Mouse (Mus musculus) cerebellum, postnatal 10 days (tissue): ENCODE measurements around the gene Spata3.
"Not testable (repeated sequence)": the region's sequence is repeated elsewhere in the genome, so short reads cannot be mapped to it uniquely, and the experiment has no call there.

Experiments used
- DNase-seq, 2 experiments: peaks; one replicate each; pipeline ENCODE4 v3.0.0; 2021; ENCODE audit warnings: mixed read lengths in 2 of 2

Gene Spata3

DNA sequence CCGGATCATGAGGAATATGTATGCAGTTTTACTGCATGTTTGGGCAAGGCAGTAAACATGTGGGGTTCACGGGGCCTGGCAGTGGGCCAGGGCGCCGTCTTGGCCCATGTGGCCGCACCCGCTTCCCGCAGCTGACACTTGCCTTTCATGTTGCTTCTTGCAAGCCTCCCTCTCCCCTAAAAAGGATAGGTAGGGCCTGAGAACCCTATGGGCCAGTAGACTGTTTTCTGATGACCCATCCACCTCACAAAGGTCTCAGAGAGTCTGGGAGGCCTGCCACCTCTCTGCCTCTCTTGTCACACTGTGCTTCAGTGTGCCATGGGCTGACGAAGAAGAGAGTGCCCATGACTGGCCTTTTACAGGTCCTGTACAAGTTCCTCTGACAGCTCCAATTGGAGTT, at the start of gene Spata3:
Gene Spata3, plus strand, starts transcription at position 301 of the 400 bp plus-strand sequence.
- DNase-seq = no peak

GRCm38 (mm10) chr1:85969081-85969480, 47.5 kb upstream of the Spata3 start:
- no peak for DNase-seq

DNA sequence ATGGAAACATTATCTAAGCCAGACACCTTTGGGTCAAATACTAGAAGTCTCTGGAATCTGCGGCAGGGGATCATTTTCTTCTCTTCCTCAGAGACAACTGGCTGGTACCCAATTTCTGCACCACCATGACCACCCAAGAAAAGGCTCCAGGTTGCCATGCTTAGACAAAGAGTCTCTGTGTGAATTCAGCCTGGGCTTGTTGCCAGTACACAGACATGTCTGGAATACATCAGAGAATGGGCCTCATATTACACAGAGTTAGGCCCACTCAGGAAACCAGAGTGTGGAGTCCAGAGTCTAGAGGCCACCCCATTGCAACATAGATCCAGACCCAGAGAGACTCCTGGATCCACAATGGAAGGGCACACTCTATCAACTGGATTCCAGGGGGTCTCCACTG, 47.1 kb upstream of the Spata3 start:
- peak; percentile 36 to 54 for DNase-seq

DNA sequence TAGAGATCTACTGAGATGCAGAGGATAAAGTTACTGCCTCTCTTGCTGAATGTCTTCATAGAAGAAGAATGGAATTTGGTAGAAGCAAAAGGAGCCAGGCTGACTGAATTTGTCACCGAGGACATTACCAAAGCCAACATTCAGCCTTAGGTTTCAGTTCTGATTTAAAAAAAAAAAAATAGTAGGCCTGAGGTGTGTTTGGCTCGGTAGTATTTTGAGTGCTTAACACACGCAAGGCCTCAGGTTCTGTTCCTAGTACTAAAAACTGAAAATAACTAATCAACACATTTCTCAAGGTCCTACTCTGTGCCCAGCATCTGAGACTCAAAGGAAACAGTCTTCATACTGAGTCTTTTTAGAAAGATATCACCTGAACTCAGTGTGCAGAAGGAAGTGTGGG, 45.5 kb upstream of the Spata3 start:
- DNase-seq = no peak

- DNase-seq = no peak
These were observed 44.3 kb upstream of the Spata3 start for GRCm38 (mm10) chr1:85972341-85972740.

DNA sequence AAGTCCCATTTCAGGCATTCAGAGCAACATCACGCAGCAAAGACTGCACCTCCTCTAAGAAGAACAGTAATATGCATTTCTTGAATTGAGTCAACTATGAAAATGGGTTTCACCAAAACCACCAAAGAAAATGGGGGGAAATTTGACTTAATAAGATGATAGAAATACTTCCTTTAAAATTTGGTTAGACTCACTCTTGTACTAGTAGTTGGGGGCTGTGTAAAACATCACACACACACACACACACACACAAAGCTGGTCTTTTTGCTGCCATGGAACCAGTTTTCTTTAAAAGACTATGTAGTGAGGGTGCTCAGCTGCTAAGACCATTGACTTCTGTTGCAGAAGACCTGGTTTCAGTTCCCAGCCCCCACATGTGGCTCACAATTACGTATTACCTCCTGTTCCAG, 43.1 kb upstream of the Spata3 start:
- no peak for DNase-seq

DNA sequence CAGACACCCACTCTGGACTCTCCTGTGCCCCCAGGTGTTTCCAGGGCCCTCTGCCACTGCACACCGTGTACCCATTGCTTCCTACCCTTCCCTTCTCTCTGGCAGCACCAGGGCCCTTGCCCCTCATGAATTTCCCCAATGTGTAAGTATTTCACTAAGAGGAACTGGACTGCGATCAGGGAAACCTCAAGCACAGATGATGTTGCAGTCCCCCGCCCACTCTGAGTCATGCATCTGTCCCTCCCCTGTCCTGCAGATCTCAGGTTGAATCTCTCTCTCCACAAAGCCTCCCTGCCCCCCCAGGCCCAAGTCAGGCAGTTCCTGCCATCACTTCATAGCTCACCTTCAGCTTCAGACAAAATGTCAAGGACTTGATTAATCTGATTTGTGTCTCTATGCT, 38.9 kb upstream of the Spata3 start:
- DNase-seq = no peak

GRCm38 (mm10) chr1:85981738-85982357, 34.8 kb upstream of the Spata3 start:
- peak; percentile 51 to 64 for DNase-seq

- no peak for DNase-seq
These were observed 30.8 kb upstream of the Spata3 start for GRCm38 (mm10) chr1:85985784-85986183.

DNA sequence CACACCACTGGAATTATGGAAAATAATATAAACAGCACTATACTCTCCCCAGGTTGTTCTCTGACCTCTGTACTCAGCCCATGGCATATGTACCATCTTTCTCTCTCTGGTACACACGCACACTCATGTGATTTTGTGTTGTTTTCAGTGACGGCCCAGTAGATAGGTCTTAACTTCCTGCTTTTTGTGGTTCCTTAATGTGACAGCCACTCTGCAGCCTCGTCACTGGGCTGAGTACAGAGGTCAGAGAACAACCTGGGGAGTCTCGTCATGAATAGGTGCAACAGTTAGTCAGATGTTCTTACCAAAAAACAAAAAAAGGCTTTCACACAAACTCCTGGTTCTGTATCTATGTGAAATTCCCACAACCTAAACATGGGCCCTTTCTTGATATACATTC, 28.3 kb upstream of the Spata3 start:
- DNase-seq = no peak

GRCm38 (mm10) chr1:85988882-85989281, 27.7 kb upstream of the Spata3 start:
- not testable (repeated sequence) for DNase-seq

DNA sequence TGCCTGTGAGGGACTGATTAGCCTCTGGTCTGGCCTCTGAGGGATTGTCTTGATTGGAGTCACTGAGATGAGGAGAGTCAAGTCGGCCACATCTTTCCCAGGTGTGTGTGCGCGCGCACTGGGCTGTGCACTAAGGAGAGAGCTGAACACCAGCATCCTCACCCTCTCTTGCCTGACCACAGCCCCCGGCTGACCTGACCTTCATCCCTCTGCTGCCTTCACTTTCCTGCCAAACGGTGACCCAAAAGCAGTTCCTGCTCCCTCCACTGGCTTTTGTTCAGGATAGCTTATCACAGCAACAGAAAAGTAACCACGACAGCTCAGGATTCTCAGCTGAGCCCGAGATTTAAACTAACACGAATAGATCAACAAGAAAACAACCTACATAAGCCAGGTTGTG, 24.4 kb upstream of the Spata3 start:
- DNase-seq = no peak

DNA sequence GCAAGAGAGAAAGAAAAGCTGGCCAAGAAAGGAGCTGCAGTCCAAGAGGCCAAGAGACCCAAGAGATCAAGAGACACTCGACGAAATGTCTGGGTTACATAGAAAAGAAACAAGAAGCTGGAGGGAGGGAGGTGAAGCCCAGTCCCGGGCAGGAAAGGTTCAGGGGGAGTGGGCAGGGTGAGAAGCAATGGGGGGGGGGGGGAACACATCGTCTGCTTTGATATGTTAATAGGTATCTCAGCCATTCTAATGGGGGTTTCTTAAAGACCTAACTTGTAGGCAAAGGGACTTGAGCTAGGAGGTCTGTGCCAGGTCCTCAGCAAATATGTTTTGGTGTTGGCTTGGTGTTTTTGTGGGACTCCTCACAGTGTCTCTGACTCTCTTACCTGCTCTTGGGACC, 23.1 kb upstream of the Spata3 start:
- no peak for DNase-seq

DNA sequence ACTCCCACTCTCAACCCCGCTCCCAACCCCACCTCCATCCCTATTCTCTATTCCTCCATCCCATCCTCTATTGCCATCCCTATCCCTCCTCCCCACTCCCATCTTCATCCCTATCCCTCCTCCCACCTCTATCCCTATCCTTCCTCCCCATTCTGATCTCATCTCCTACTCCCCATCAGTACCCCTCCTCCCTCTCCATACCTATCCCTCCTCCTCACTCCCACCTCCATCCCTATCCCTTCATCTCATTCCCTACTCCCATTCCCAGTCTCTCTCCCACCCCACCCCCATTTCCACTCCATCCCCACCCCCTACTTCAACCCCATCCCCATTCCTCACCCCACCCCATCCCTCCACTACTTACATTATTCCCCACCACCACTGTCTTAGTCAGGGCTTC, 19.4 kb upstream of the Spata3 start:
- DNase-seq = no peak

DNA sequence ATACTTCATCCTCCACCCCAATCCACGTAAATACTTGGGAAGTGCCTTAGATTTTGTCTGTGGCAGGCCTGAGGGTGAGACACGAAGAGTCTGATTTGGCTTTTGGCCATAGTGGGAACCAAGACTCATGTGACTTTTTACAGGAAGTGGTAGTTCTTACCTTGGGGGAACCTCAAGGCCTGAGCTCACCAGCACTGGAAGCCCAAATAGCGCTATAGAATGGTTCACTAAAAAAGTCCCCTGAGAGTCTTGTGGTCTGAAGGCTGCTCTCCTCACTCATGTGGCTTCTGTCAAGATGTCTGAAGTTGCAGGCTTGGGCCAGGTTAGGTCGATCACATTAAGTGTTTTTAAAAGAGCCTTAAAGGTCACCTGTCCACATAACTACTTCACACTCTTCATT, 18.6 kb upstream of the Spata3 start:
- no peak for DNase-seq

DNA sequence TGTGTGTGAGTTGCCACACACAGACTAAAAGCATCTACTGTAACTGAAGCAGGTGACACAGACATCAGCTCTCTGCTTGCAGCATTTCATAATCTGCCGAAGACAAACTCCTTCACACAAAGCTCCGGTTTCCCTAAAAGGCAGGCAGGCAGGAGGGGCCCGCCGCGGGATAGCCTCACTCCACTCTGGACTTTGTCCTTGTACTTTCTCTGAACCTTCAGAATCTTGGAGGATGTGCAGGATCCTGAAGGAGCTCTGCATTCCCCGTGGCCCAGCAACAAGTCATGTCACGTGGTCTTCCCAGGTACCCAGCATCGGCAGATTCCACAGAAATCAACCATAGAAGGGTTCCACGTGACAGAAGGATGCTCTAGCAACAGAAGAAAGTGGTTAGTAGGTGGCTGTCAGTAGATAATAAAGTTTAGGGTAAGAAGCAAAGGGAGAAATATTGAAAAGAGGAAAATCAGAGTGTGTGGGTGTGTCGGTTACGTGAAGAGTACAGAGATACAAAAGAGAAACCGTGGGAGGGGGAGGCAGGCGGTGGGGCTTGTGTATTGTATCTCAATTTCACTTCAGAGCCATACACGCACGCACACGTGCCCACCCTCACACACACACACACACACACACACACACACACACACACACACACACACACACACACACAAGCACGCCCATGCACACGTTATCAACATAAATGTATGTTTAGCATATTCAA, 16.6 kb upstream of the Spata3 start:
- DNase-seq = no peak

- DNase-seq = no peak
These were observed 11.1 kb upstream of the Spata3 start for GRCm38 (mm10) chr1:86005540-86005939.

DNA sequence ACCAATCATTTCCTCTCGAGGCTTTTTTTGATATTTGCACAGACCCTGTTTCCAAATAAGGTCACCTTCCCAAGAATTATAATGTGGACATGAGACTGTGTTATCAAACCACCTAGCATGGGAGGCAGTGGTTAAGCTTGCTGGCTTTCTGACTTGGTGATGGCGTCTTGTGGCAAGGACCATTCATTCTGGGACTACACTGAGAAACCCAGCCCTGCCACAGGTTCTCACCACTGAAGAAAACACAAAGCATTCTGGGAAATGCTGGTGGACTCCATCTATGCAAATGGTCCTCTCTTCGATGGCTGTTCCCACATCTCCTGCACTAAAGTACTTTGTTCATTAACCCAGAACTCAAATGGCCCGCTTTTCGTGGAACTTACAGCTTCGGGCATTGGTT, 10.6 kb upstream of the Spata3 start:
- no peak for DNase-seq

DNA sequence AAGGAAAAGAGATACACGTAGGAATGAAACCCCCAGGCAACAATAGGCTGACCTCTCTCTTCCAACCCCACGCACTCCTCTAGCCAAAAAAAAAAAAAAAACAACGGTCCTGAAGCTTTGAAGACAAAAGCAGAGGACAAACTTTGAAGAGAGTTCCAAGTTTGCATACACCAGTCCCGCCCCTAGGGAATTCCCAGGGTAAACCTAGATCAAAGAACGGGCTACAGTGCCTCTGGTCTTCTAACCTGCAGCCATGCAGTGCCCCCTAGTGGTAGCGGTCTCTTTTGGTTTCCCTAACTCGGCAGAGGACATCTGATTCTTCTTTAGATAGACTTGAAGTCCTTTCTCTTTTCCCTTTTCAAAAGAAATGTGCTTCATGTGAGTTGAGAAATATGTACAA, 8.8 kb upstream of the Spata3 start:
- DNase-seq = peak; percentile 97 to 99

- not testable (repeated sequence) for DNase-seq
These were observed 858 bp upstream of the Spata3 start for GRCm38 (mm10) chr1:86015758-86016157.

- peak; percentile 92 to 93 for DNase-seq
These were observed 1.8 kb downstream of the Spata3 start for GRCm38 (mm10) chr1:86018235-86019055.

DNA sequence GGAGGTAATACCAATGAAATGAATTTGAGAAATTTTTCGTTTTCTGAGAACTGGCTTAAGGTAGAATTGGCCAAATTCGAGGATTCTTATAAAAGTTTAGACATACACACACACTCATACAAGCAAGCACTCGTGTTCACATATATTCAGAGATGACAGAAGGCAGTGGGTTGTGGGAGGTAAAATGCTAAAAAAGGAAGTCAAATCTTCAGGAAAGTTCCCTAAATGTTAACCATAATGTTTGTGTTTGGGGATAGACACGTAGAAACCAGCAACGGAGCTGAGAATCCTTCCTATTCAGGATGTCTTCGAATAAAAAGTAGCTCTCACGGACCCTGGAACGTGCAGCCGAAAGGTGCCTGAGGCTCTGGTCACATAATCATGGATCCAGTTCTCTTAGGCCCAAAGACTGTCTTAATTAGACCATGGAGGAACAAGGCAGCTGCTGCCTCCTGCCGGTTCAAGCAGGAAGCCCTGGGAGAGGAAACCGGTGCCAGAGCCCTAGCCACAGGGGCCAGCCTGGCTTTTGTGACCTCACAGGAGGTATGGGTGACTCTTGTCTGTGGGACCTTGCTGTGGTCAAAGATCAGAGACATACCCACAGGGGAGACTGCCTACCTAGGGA, 4.9 kb downstream of the Spata3 start:
- DNase-seq = peak; percentile 32 to 38

DNA sequence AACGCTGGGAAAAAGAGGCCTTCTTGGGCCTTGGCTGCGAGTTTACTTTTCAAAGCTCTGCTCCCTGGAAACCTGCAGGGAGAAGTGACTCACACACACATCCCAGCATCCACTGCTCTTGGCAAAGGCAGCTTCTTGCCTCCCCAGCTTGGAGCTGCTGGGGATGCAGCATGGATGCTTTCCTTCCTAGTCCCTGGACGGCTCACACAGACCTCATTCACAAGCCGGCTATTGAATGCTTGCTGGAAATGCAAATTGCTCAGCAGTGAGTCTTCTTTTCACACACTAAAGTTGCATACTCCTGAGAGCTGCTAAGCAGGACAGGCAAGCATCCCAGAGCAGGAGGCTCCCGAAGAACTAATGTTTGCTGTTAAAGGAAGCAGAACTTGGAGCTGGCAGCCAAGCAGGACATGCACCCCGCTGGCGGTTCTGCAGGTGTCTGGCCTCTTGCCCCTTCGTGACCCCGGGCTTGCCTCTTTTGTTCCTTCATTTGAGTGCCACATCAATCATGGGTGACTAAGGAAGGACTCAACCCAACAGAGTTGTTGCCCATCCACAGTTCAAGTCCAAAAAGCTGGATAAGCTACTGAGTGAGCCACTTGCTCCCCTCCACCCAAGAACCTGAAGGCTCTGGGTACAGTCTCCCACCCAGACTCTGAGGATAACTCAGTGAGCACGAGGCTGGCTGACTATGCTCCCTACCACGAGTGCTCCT, 15.8 kb downstream of the Spata3 start:
- peak; percentile 36 to 48 for DNase-seq
